Mouse (Mus musculus) ES-E14 (cell line): ENCODE results near the gene Gpsm3. TPM values are rescaled to one million over a fixed set of nuclear protein-coding genes. Genes with fewer than 3 reads are reported as not detected.

Experiments used
- DNase-seq: peaks from one replicate; pipeline ENCODE4 v3.0.0-alpha.2; 2013; ENCODE audit warnings: low read depth, low spot score
- H3K27ac ChIP-seq: 2 replicates; pipeline ENCODE4 v1.5.1; 2012; ENCODE audit warnings: low read depth, mild to moderate bottlenecking, low read length, moderate library complexity, mixed read lengths; ENCODE audit not compliant: poor library complexity, insufficient read depth, severe bottlenecking
- H3K36me3 ChIP-seq: 2 replicates; pipeline ENCODE4 v1.6.1; 2012; ENCODE audit warnings: mild to moderate bottlenecking, low read length, moderate library complexity, mixed read lengths; ENCODE audit not compliant: control insufficient read depth, poor library complexity, insufficient read depth, severe bottlenecking
- H3K4me1 ChIP-seq, 2 experiments: fragments of 150-350 bp in 1 of 2; sonication (generic) in 1 of 2; 2 replicates each; pipeline ENCODE4 v1.6.1; 2012; ENCODE audit warnings: low read length in 2 of 2, mild to moderate bottlenecking in 1 of 2, mixed read lengths in 1 of 2; ENCODE audit not compliant: control insufficient read depth in 2 of 2, insufficient read depth in 2 of 2, poor library complexity in 1 of 2
- H3K4me3 ChIP-seq, 2 experiments: fragments of 150-350 bp in 1 of 2; sonication (generic) in 1 of 2; 2 replicates each; pipeline ENCODE4 v1.5.1; 2012; ENCODE audit warnings: low read length in 2 of 2, low read depth in 1 of 2, mild to moderate bottlenecking in 1 of 2, mixed read lengths in 1 of 2; ENCODE audit not compliant: insufficient read depth in 1 of 2, poor library complexity in 1 of 2, severe bottlenecking in 1 of 2
- H3K9ac ChIP-seq: 2 replicates; pipeline ENCODE4 v1.6.1; 2012; ENCODE audit warnings: low read depth, mild to moderate bottlenecking, low read length, mixed read lengths; ENCODE audit not compliant: poor library complexity, insufficient read depth, severe bottlenecking
- H3K9me3 ChIP-seq: fragments of 150-350 bp; sonication (generic); 2 replicates; pipeline ENCODE4 v1.6.1; 2012; ENCODE audit warnings: low read depth, mild to moderate bottlenecking, low read length; ENCODE audit not compliant: control insufficient read depth, insufficient read depth
- CHD2 ChIP-seq: IDR thresholded peaks from 2 replicates; pipeline ENCODE4 v1.6.1; 2014; ENCODE audit warnings: mild to moderate bottlenecking, low read depth, low read length, inconsistent platforms
- HCFC1 ChIP-seq: IDR thresholded peaks from 2 replicates; pipeline ENCODE4 v1.6.1; 2012; ENCODE audit warnings: low read length, inconsistent platforms, borderline replicate concordance; ENCODE audit not compliant: insufficient read depth
- MAFK ChIP-seq: IDR thresholded peaks from 2 replicates; pipeline ENCODE4 v1.6.1; 2014; ENCODE audit warnings: mild to moderate bottlenecking, low read depth, low read length, inconsistent platforms; ENCODE audit not compliant: insufficient read depth
- ZC3H11A ChIP-seq: IDR thresholded peaks from 2 replicates; pipeline ENCODE4 v1.6.1; 2012; ENCODE audit warnings: low read depth, mild to moderate bottlenecking, inconsistent platforms, low read length, borderline replicate concordance
- ZNF384 ChIP-seq: IDR thresholded peaks from 2 replicates; pipeline ENCODE4 v1.6.1; 2012; ENCODE audit warnings: low read depth, low read length, inconsistent platforms
- in situ Hi-C, 2 experiments: fragments of 600-800 bp; cut with MboI; formaldehyde crosslinking; loops; one replicate each; pipeline ENCODE4 v1.15.1; 2025; ENCODE audit warnings: low sequenced_read_pairs in 2 of 2, inconsistent platforms in 1 of 2; ENCODE audit not compliant: unreplicated experiment in 2 of 2
- total RNA-seq: library from RNA; depleted of rRNA; stranded (reverse); fragments of 300-350 nt; gene quantifications from 2 replicates; pipeline ENCODE4 v1.2.3, GENCODE M21; 2012

The Gpsm3 gene
- total RNA-seq, 1 experiment, result 5.8 TPM

GRCm38 (mm10) chr17:34599891-34600290, 10.3 kb downstream of the Gpsm3 start:
- Histone ChIP-seq H3K36me3 (peaks cover 19% of the 10 kb centered on the region), H3K9me3 (no peaks in the 10 kb centered on the region), H3K27ac (no peak overlapping the region), H3K9ac (no peak overlapping the region), H3K4me3 (no peak overlapping the region), H3K4me1 (peaks cover 0 to 12% of the 10 kb centered on the region in 2 experiments; a peak in 2 of 4 replicates)
- TF ChIP-seq ZNF384 (no peak), CHD2 (no peak), ZC3H11A (no peak), HCFC1 (no peak), MAFK (no peak)
- in situ Hi-C loops, result no loop called here
- DNase-seq, result no peak

GRCm38 (mm10) chr17:34601796-34602195, 12.2 kb downstream of the Gpsm3 start:
- Histone ChIP-seq H3K4me3 (no peak overlapping the region), H3K4me1 (peaks cover 0 to 13% of the 10 kb centered on the region in 2 experiments; a peak in 1 of 4 replicates), H3K9me3 (no peaks in the 10 kb centered on the region), H3K27ac (no peak overlapping the region), H3K36me3 (peaks cover 9% of the 10 kb centered on the region), H3K9ac (no peak overlapping the region)
- TF ChIP-seq ZNF384, result no peak
- no peak for TF ChIP-seq ZC3H11A
- no peak for TF ChIP-seq MAFK
- TF ChIP-seq CHD2, result no peak
- in situ Hi-C loops, result no loop called here
- no peak for DNase-seq

- peaks cover 0 to 10% of the 10 kb centered on the region in 2 experiments; a peak in 1 of 4 replicates for H3K4me1 ChIP-seq
- DNase-seq, result peak; percentile 100
Measured at GRCm38 (mm10) chr17:34603375-34604060, 13.9 kb downstream of the Gpsm3 start, which contains the start of gene Rnf5. TSS of gene Rnf5 (minus strand) at chr17:34603690.

GRCm38 (mm10) chr17:34604061-34604508, 14.5 kb downstream of the Gpsm3 start, which contains the start of gene Agpat1:
TSS of gene Agpat1 (plus strand) at chr17:34604262.
- peak; percentile 99 for DNase-seq

More at GRCm38 (mm10) chr17:34603375-34604060, 13.9 kb downstream of the Gpsm3 start, which contains the start of gene Rnf5:
- H3K4me3 ChIP-seq, result peak within 1 kb of the TSS; percentile 94 to 98
- H3K27ac ChIP-seq, result peak within 1 kb of the TSS; percentile 40
- TF ChIP-seq HCFC1, result 0 out of 2 replicates have a peak, but pooled peaks have one; percentile 35
- no peak for TF ChIP-seq ZC3H11A
- TF ChIP-seq MAFK, result no peak
- TF ChIP-seq CHD2, result peak; percentile 99
- peak; percentile 95 for TF ChIP-seq ZNF384
- in situ Hi-C loops, result no loop called here
- H3K36me3 ChIP-seq, result peaks cover 12% of the 10 kb centered on the region
- H3K9ac ChIP-seq, result peak within 1 kb of the TSS; percentile 81
- H3K9me3 ChIP-seq, result no peaks in the 10 kb centered on the region

More at GRCm38 (mm10) chr17:34604061-34604508, 14.5 kb downstream of the Gpsm3 start, which contains the start of gene Agpat1:
- in situ Hi-C loops, result no loop called here
- Histone ChIP-seq H3K36me3 (peaks cover 12% of the 10 kb centered on the region), H3K9me3 (no peaks in the 10 kb centered on the region), H3K27ac (peak within 1 kb of the TSS; percentile 51), H3K4me3 (peak within 1 kb of the TSS; percentile 94 to 98), H3K4me1 (peaks cover 0 to 10% of the 10 kb centered on the region in 2 experiments; a peak in 1 of 4 replicates), H3K9ac (peak within 1 kb of the TSS; percentile 81)
- TF ChIP-seq CHD2 (no peak), HCFC1 (peak; percentile 43; the same call in 1 of the 2 replicates)
